Mouse (Mus musculus) CH12.LX (cell line): ENCODE measurements around the gene Grik1. TPM values are rescaled to one million over a fixed set of nuclear protein-coding genes. Genes with fewer than 3 reads are reported as not detected.

Experiments used
- DNase-seq: peaks from one replicate; pipeline ENCODE4 v3.0.0-alpha.2; 2013; ENCODE audit errors: extremely low read depth
- H3K27ac ChIP-seq: 2 replicates; pipeline ENCODE4 v1.5.1; 2012; ENCODE audit warnings: low read depth, mild to moderate bottlenecking, control low read depth, moderate library complexity; ENCODE audit not compliant: insufficient read depth
- H3K27me3 ChIP-seq: replicated peaks from 2 replicates; pipeline ENCODE3; 2012; ENCODE audit warnings: inconsistent platforms
- H3K36me3 ChIP-seq, 2 experiments: replicated peaks in 1 of 2; 2 replicates each; pipeline versions ENCODE3 to v1.6.1; 2012; ENCODE audit warnings: inconsistent platforms in 1 of 2, low read length in 1 of 2, mild to moderate bottlenecking in 1 of 2, mixed read lengths in 1 of 2, moderate library complexity in 1 of 2; ENCODE audit not compliant: control insufficient read depth in 1 of 2, insufficient read depth in 1 of 2
- H3K4me1 ChIP-seq, 2 experiments: 2 replicates each; pipeline ENCODE4 v1.6.1; 2012; ENCODE audit warnings: inconsistent platforms in 1 of 2, moderate library complexity in 1 of 2; ENCODE audit not compliant: insufficient read depth in 2 of 2, control insufficient read depth in 1 of 2
- H3K4me2 ChIP-seq: 2 replicates; pipeline ENCODE4 v1.6.1; 2012; ENCODE audit warnings: low read depth, mild to moderate bottlenecking, control low read depth; ENCODE audit not compliant: poor library complexity, insufficient read depth, severe bottlenecking
- H3K4me3 ChIP-seq, 3 experiments: fragments of 150-350 bp in 1 of 3; sonication (generic) in 1 of 3; replicated peaks in 1 of 3; 2 replicates each; pipeline versions ENCODE3 to v1.5.1; 2011 to 2012; ENCODE audit warnings: low read depth in 2 of 3, low read length in 2 of 3, mild to moderate bottlenecking in 2 of 3, moderate library complexity in 2 of 3, control low read depth in 1 of 3, improper control_type of control experiment in 1 of 3, inconsistent platforms in 1 of 3, mixed read lengths in 1 of 3; ENCODE audit not compliant: poor library complexity in 1 of 3
- H3K79me2 ChIP-seq: replicated peaks from 2 replicates; pipeline ENCODE4 v1.6.1; 2012; ENCODE audit warnings: mild to moderate bottlenecking, moderate library complexity; ENCODE audit not compliant: control insufficient read depth, poor library complexity, insufficient read depth, severe bottlenecking; ENCODE audit errors: extremely low read depth
- H3K9ac ChIP-seq: 2 replicates; pipeline ENCODE4 v1.6.1; 2012; ENCODE audit warnings: low read depth, mild to moderate bottlenecking, control low read depth, moderate library complexity; ENCODE audit not compliant: insufficient read depth
- H3K9me3 ChIP-seq: replicated peaks from 2 replicates; pipeline ENCODE3; 2012; ENCODE audit warnings: low read length, inconsistent platforms, mixed read lengths
- BHLHE40 ChIP-seq: IDR thresholded peaks from 2 replicates; pipeline ENCODE4 v1.6.1; 2011; ENCODE audit warnings: mild to moderate bottlenecking, low read depth, low read length, improper control_type of control experiment
- CTCF ChIP-seq, 2 experiments: IDR thresholded peaks in 1 of 2; conservative IDR thresholded peaks in 1 of 2; 2 replicates each; pipeline ENCODE4 v1.5.1; 2011 to 2012; ENCODE audit warnings: low read depth in 2 of 2, low read length in 2 of 2, improper control_type of control experiment in 1 of 2, inconsistent platforms in 1 of 2, mild to moderate bottlenecking in 1 of 2, moderate library complexity in 1 of 2
- ELF1 ChIP-seq: IDR thresholded peaks from 2 replicates; pipeline ENCODE4 v1.6.1; 2014; ENCODE audit warnings: low read depth, mild to moderate bottlenecking, inconsistent platforms, low read length, improper control_type of control experiment
- EP300 ChIP-seq: IDR thresholded peaks from 2 replicates; pipeline ENCODE4 v1.6.1; 2011; ENCODE audit warnings: low read length, improper control_type of control experiment
- ETS1 ChIP-seq: conservative IDR thresholded peaks from 2 replicates; pipeline ENCODE4 v1.6.1; 2012; ENCODE audit warnings: low read depth, mild to moderate bottlenecking, inconsistent platforms, low read length, improper control_type of control experiment, moderate library complexity
- GABPA ChIP-seq: IDR thresholded peaks from 2 replicates; pipeline ENCODE4 v1.6.1; 2012; ENCODE audit warnings: low read depth, low read length, improper control_type of control experiment, inconsistent platforms; ENCODE audit not compliant: insufficient replicate concordance
- JUND ChIP-seq: conservative IDR thresholded peaks from 2 replicates; pipeline ENCODE4 v1.6.1; 2011; ENCODE audit warnings: low read depth, low read length, improper control_type of control experiment
- KAT2A ChIP-seq: IDR thresholded peaks from 2 replicates; pipeline ENCODE4 v1.6.1; 2012; ENCODE audit warnings: low read length, improper control_type of control experiment, inconsistent platforms; ENCODE audit not compliant: insufficient replicate concordance
- MAZ ChIP-seq: IDR thresholded peaks from 2 replicates; pipeline ENCODE4 v1.6.1; 2012; ENCODE audit warnings: low read depth, mild to moderate bottlenecking, inconsistent platforms, low read length, improper control_type of control experiment, moderate library complexity
- MXI1 ChIP-seq: IDR thresholded peaks from 2 replicates; pipeline ENCODE4 v1.6.1; 2011; ENCODE audit warnings: mild to moderate bottlenecking, low read depth, low read length, improper control_type of control experiment
- NELFE ChIP-seq: IDR thresholded peaks from 2 replicates; pipeline ENCODE4 v1.6.1; 2011; ENCODE audit warnings: low read depth, low read length, improper control_type of control experiment
- POLR2A ChIP-seq: IDR thresholded peaks from 2 replicates; pipeline ENCODE4 v1.6.1; 2011; ENCODE audit warnings: low read depth, mild to moderate bottlenecking, improper control_type of control experiment, low read length
- RAD21 ChIP-seq: IDR thresholded peaks from 2 replicates; pipeline ENCODE4 v1.6.1; 2011; ENCODE audit warnings: low read depth, mild to moderate bottlenecking, low read length, improper control_type of control experiment, moderate library complexity
- RCOR1 ChIP-seq: conservative IDR thresholded peaks from 2 replicates; pipeline ENCODE4 v1.6.1; 2012; ENCODE audit warnings: low read depth, mild to moderate bottlenecking, inconsistent platforms, low read length, improper control_type of control experiment
- SMC3 ChIP-seq: IDR thresholded peaks from 2 replicates; pipeline ENCODE4 v1.6.1; 2011; ENCODE audit warnings: low read depth, low read length, improper control_type of control experiment
- TBP ChIP-seq: conservative IDR thresholded peaks from 2 replicates; pipeline ENCODE4 v1.6.1; 2011; ENCODE audit warnings: low read depth, low read length, improper control_type of control experiment
- UBTF ChIP-seq: IDR thresholded peaks from 2 replicates; pipeline ENCODE4 v1.6.1; 2012; ENCODE audit warnings: low read depth, mild to moderate bottlenecking, inconsistent platforms, low read length, improper control_type of control experiment, moderate library complexity
- USF2 ChIP-seq: conservative IDR thresholded peaks from 2 replicates; pipeline ENCODE4 v1.6.1; 2011; ENCODE audit warnings: low read depth, low read length, improper control_type of control experiment
- ZKSCAN1 ChIP-seq: IDR thresholded peaks from 2 replicates; pipeline ENCODE4 v1.6.1; 2012; ENCODE audit warnings: low read depth, inconsistent platforms, low read length, improper control_type of control experiment, borderline replicate concordance
- ZMIZ1 ChIP-seq: IDR thresholded peaks from 2 replicates; pipeline ENCODE4 v1.6.1; 2012; ENCODE audit warnings: low read depth, mild to moderate bottlenecking, inconsistent platforms, low read length, improper control_type of control experiment
- dilution Hi-C: fragments of 300-500 bp; cut with MboI; formaldehyde crosslinking; loops from 2 replicates; pipeline ENCODE4 v1.14.3; 2020; ENCODE audit warnings: low sequenced_read_pairs; ENCODE audit not compliant: extremely low pct_unique_long_range_greater_than_20kb, extremely low pct_ligation_motif_present
- in situ Hi-C: fragments of 300-500 bp; cut with MboI; formaldehyde crosslinking; loops from 3 replicates; pipeline ENCODE4 v1.14.3; 2019; ENCODE audit warnings: low sequenced_read_pairs, low pct_ligation_motif_present, low pct_unique_long_range_greater_than_20kb, mixed read lengths
- polyA plus RNA-seq: library from polyadenylated mRNA; unstranded; fragments of >175 nt; gene quantifications from 2 replicates; pipeline ENCODE4 v1.2.1, GENCODE M21; 2012; ENCODE audit warnings: low read depth; ENCODE audit not compliant: insufficient read length
- total RNA-seq, 2 experiments: library from RNA; depleted of rRNA; stranded (reverse); fragments of 300-350 nt in 1 of 2; fragments of >200 nt in 1 of 2; gene quantifications; 2 replicates each; pipeline ENCODE4 v1.2.3; 2012 to 2014

Grik1 gene
- total and polyA plus RNA-seq, 3 experiments = 0.08 to 0.13 TPM; not detected in 1

DNA sequence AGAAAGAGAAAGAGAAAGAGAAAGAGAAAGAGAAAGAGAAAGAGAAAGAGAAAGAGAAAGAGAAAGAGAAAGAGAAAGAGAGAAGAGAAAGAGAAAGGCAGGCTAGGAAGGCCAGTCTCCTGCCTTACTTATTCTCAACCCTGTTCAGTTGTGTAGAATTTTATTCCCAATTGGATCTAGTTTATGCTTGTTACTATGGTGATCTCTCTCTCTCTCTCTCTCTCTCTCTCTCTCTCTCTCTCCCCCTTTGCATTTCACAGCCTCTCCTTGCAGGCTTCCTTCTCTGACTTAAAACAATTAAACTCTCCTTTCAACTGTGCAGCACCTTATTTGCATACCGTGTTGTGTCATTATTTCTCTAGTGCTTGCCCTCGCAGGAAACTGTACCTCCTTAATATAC, 147.5 kb downstream of the Grik1 start:
- Histone ChIP-seq H3K79me2 (no peaks in the 10 kb centered on the region), H3K9me3 (no peaks in the 10 kb centered on the region), H3K36me3 (no peaks in the 10 kb centered on the region), H3K4me1 (peaks cover 3 to 14% of the 10 kb centered on the region in 2 experiments), H3K27ac (no peak overlapping the region), H3K4me2 (peak overlapping the region; percentile 71), H3K9ac (no peak overlapping the region), H3K4me3 (peak overlapping the region in 1 of 3 experiments; percentile 15), H3K27me3 (no peaks in the 10 kb centered on the region)
- TF ChIP-seq ETS1 (peak; percentile 97), UBTF (no peak)
- in situ Hi-C loops (no loop called here), dilution Hi-C loops (no loop called here)
- DNase-seq = peak; percentile 24

DNA sequence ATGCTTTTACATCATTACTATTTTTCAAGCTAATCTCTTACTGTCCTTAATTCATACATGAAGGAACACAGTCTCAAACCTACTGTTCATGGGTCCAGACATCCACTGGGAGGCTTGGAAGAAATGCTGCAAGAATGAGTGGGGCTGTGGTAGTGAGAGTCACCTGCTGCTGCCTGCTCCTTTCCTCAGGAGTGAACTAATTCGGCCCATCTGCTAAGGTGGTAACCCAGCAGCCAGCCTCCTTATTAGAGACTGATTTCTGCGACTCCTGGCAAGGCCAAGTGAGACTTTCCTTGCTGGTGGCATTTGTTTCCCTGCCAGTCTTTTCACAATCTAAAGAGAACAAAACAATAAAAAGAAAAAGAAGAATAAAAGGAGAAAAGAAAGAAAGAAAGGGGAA, 147.9 kb downstream of the Grik1 start:
- Histone ChIP-seq H3K4me2 (peak overlapping the region; percentile 39), H3K4me3 (peak overlapping the region in 2 of 3 experiments; percentile 15 to 24), H3K9me3 (no peaks in the 10 kb centered on the region), H3K79me2 (no peaks in the 10 kb centered on the region)
- DNase-seq = no peak
- in situ Hi-C loops = no loop called here
- TF ChIP-seq GABPA (no peak), MAZ (no peak), RAD21 (no peak), POLR2A (no peak), EP300 (no peak), ZKSCAN1 (no peak), SMC3 (no peak), USF2 (no peak), CTCF (conservative IDR thresholded peaks at IDR 0.05 in 1 of 2, IDR thresholded peaks at IDR 0.05 in 1 of 2; ENCODE audit: low read depth in 2 of 2, low read length in 2 of 2) (no peak), RCOR1 (no peak), ELF1 (no peak), ETS1 (no peak)
- TF ChIP-seq, all 38 proteins: peak for 0
- Histone ChIP-seq H3K27ac (no peak overlapping the region), H3K9ac (peak overlapping the region; percentile 61), H3K36me3 (no peaks in the 10 kb centered on the region), H3K27me3 (no peaks in the 10 kb centered on the region), H3K4me1 (peaks cover 3 to 14% of the 10 kb centered on the region in 2 experiments)
- dilution Hi-C loops = no loop called here

DNA sequence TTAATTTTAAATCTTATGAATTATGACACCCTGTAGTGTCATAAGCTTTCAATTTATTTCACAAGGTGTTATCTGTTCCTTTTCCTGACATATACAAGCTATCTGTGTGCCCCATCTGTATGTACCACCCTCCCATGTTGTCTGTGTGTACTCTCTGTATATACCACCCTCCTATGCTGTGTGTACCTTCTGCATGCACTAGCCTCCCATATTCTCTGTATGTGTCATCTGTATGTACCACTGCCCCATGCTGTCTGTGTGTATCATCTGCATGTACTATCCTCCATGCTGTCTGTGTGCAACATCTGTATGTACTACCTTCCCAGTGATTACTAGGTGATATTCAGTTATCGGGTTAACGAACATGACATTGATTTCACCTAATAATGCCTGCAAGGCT, 148.5 kb downstream of the Grik1 start:
- H3K9ac ChIP-seq = no peak overlapping the region
- no peak overlapping the region for H3K27ac ChIP-seq
- peaks cover 3% of the 10 kb centered on the region for H3K9me3 ChIP-seq
- no peak overlapping the region for H3K4me3 ChIP-seq
- no peak for DNase-seq
- no peaks in the 10 kb centered on the region for H3K27me3 ChIP-seq
- in situ Hi-C loops (no loop called here), dilution Hi-C loops (no loop called here)
- H3K79me2 ChIP-seq = no peaks in the 10 kb centered on the region
- H3K36me3 ChIP-seq = no peaks in the 10 kb centered on the region
- no peak overlapping the region for H3K4me2 ChIP-seq
- no peak for TF ChIP-seq MXI1
- no peak for TF ChIP-seq NELFE
- TF ChIP-seq ZMIZ1 = no peak
- no peak for TF ChIP-seq MAZ
- TF ChIP-seq TBP = no peak
- TF ChIP-seq KAT2A = no peak
- no peak for TF ChIP-seq ELF1
- TF ChIP-seq BHLHE40 = no peak
- TF ChIP-seq USF2 = no peak
- TF ChIP-seq JUND = no peak
- peaks cover 3 to 14% of the 10 kb centered on the region in 2 experiments for H3K4me1 ChIP-seq
